Mouse (Mus musculus) MEL (cell line): Measurements from ENCODE around the gene Lsm5. TPM values are rescaled to one million over a fixed set of nuclear protein-coding genes. Genes with fewer than 3 reads are reported as not detected.

Source experiments
- DNase-seq: peaks from one replicate; pipeline ENCODE4 v3.0.0; 2011; ENCODE audit warnings: low read depth, low spot score
- H3K27ac ChIP-seq: 2 replicates; pipeline ENCODE4 v1.5.1; 2012; ENCODE audit warnings: low read depth, mild to moderate bottlenecking, control low read depth, low read length, moderate library complexity; ENCODE audit not compliant: control insufficient read depth
- H3K27me3 ChIP-seq, 2 experiments: fragments of 150-350 bp in 1 of 2; sonication (generic) in 1 of 2; 2 replicates each; pipeline ENCODE4 v1.6.1; 2012; ENCODE audit warnings: low read length in 2 of 2, mild to moderate bottlenecking in 2 of 2, improper control_type of control experiment in 1 of 2, moderate library complexity in 1 of 2; ENCODE audit not compliant: insufficient read depth in 2 of 2, control insufficient read depth in 1 of 2
- H3K36me3 ChIP-seq, 2 experiments: 2 replicates each; pipeline ENCODE4 v1.6.1; 2012 to 2014; ENCODE audit warnings: low read length in 2 of 2, improper control_type of control experiment in 1 of 2, inconsistent platforms in 1 of 2, mild to moderate bottlenecking in 1 of 2; ENCODE audit not compliant: insufficient read depth in 2 of 2, control insufficient read depth in 1 of 2
- H3K4me1 ChIP-seq, 2 experiments: fragments of 150-350 bp in 1 of 2; sonication (generic) in 1 of 2; 2 replicates each; pipeline ENCODE4 v1.6.1; 2012; ENCODE audit warnings: low read length in 2 of 2, improper control_type of control experiment in 1 of 2, mild to moderate bottlenecking in 1 of 2; ENCODE audit not compliant: insufficient read depth in 2 of 2, control insufficient read depth in 1 of 2
- H3K4me3 ChIP-seq, 2 experiments: fragments of 150-350 bp in 1 of 2; sonication (generic) in 1 of 2; 2 replicates each; pipeline ENCODE4 v1.5.1; 2012; ENCODE audit warnings: low read depth in 2 of 2, low read length in 2 of 2, mild to moderate bottlenecking in 2 of 2, moderate library complexity in 2 of 2, control low read depth in 1 of 2, improper control_type of control experiment in 1 of 2; ENCODE audit not compliant: control insufficient read depth in 1 of 2, insufficient read depth in 1 of 2
- H3K79me2 ChIP-seq: 2 replicates; pipeline ENCODE4 v1.6.1; 2012; ENCODE audit warnings: mild to moderate bottlenecking, low read length, moderate library complexity; ENCODE audit not compliant: control insufficient read depth, poor library complexity, insufficient read depth
- H3K9ac ChIP-seq: 2 replicates; pipeline ENCODE4 v1.6.1; 2012; ENCODE audit warnings: low read depth, mild to moderate bottlenecking, control low read depth, low read length, moderate library complexity; ENCODE audit not compliant: control insufficient read depth, poor library complexity, severe bottlenecking
- H3K9me3 ChIP-seq: fragments of 150-350 bp; sonication (generic); replicated peaks from 2 replicates; pipeline ENCODE4 v1.6.1; 2012; ENCODE audit warnings: mild to moderate bottlenecking, low read length, improper control_type of control experiment, moderate library complexity; ENCODE audit not compliant: insufficient read depth
- CTCF ChIP-seq, 3 experiments: IDR thresholded peaks in 2 of 3; conservative IDR thresholded peaks in 1 of 3; 2 replicates each; pipeline ENCODE4 v1.5.1; 2011 to 2012; ENCODE audit warnings: low read length in 3 of 3, low read depth in 2 of 3, mild to moderate bottlenecking in 2 of 3, improper control_type of control experiment in 1 of 3, inconsistent platforms in 1 of 3, mixed read lengths in 1 of 3, moderate library complexity in 1 of 3; ENCODE audit not compliant: control insufficient read depth in 1 of 3, insufficient read depth in 1 of 3, poor library complexity in 1 of 3, severe bottlenecking in 1 of 3
- ELF1 ChIP-seq: IDR thresholded peaks from 2 replicates; pipeline ENCODE4 v1.6.1; 2014; ENCODE audit warnings: low read depth, mild to moderate bottlenecking, inconsistent platforms, low read length, improper control_type of control experiment, moderate library complexity
- HCFC1 ChIP-seq: IDR thresholded peaks from 2 replicates; pipeline ENCODE4 v1.6.1; 2012; ENCODE audit warnings: low read depth, mild to moderate bottlenecking, inconsistent platforms, low read length, improper control_type of control experiment, moderate library complexity
- NRF1 ChIP-seq: IDR thresholded peaks from 2 replicates; pipeline ENCODE4 v1.6.1; 2014; ENCODE audit warnings: low read depth, mild to moderate bottlenecking, inconsistent platforms, low read length, improper control_type of control experiment, moderate library complexity; ENCODE audit not compliant: poor library complexity, insufficient read depth, severe bottlenecking
- RAD21 ChIP-seq: IDR thresholded peaks from 2 replicates; pipeline ENCODE4 v1.6.1; 2011; ENCODE audit warnings: mild to moderate bottlenecking, low read depth, low read length, improper control_type of control experiment
- SIN3A ChIP-seq: IDR thresholded peaks from 2 replicates; pipeline ENCODE4 v1.6.1; 2012; ENCODE audit warnings: low read length, improper control_type of control experiment, inconsistent platforms
- SMC3 ChIP-seq: IDR thresholded peaks from 2 replicates; pipeline ENCODE4 v1.6.1; 2011; ENCODE audit warnings: low read depth, low read length, improper control_type of control experiment
- TBP ChIP-seq: IDR thresholded peaks from 2 replicates; pipeline ENCODE4 v1.8.0; 2011; ENCODE audit warnings: low read depth, low read length, improper control_type of control experiment
- TCF12 ChIP-seq: IDR thresholded peaks from 2 replicates; pipeline ENCODE4 v1.6.1; 2014; ENCODE audit warnings: low read depth, mild to moderate bottlenecking, inconsistent platforms, low read length, improper control_type of control experiment, moderate library complexity
- UBTF ChIP-seq: IDR thresholded peaks from 2 replicates; pipeline ENCODE4 v1.6.1; 2012; ENCODE audit warnings: low read depth, mild to moderate bottlenecking, inconsistent platforms, low read length, improper control_type of control experiment, moderate library complexity, borderline replicate concordance; ENCODE audit not compliant: insufficient read depth
- ZC3H11A ChIP-seq: IDR thresholded peaks from 2 replicates; pipeline ENCODE4 v1.6.1; 2012; ENCODE audit warnings: low read depth, mild to moderate bottlenecking, inconsistent platforms, low read length, improper control_type of control experiment
- polyA plus RNA-seq, 2 experiments: library from polyadenylated mRNA; stranded (reverse) in 1 of 2; unstranded in 1 of 2; fragments of >175 nt in 1 of 2; fragments of >200 nt in 1 of 2; gene quantifications; 2 replicates each; pipeline versions ENCODE4 v1.2.1 to v1.2.4; 2012; ENCODE audit warnings: low replicate concordance in 2 of 2, low read depth in 1 of 2; ENCODE audit not compliant: insufficient read length in 2 of 2, insufficient read depth in 1 of 2, missing spikeins in 1 of 2
- total RNA-seq: library from RNA; depleted of rRNA; stranded (reverse); fragments of 300-350 nt; gene quantifications from 2 replicates; pipeline ENCODE4 v1.2.3, GENCODE M21; 2012

Gene Lsm5
- total and polyA plus RNA-seq, 3 experiments, result 36.1 to 109 TPM; not detected in 1

DNA sequence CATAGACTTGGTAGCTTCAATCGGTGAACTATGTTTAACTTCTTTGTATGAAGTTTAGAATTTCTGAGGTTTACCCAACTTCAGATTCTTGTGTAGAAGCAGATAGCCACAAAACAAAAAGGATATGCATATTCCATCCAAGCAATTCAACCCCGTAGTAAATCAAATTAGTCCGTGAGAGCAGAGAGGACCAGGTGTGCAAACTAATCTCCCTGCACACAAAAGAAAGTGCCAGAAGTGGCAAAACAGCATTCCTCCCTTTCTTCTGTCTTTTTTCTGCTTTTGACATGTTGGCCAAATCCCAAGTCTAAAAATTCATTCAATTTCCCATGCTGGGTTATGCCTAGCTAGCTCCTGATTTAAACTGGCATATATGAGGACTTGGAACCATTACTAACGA lies 12.1 kb downstream of the Lsm5 start:
- Histone ChIP-seq H3K9ac (no peak overlapping the region), H3K27me3 (no peaks in the 10 kb centered on the region), H3K79me2 (no peaks in the 10 kb centered on the region), H3K27ac (no peak overlapping the region), H3K36me3 (no peaks in the 10 kb centered on the region), H3K4me3 (no peak overlapping the region), H3K9me3 (no peaks in the 10 kb centered on the region), H3K4me1 (no peaks in the 10 kb centered on the region)
- TF ChIP-seq NRF1 (no peak), HCFC1 (no peak), UBTF (no peak)
- DNase-seq, result no peak

DNA sequence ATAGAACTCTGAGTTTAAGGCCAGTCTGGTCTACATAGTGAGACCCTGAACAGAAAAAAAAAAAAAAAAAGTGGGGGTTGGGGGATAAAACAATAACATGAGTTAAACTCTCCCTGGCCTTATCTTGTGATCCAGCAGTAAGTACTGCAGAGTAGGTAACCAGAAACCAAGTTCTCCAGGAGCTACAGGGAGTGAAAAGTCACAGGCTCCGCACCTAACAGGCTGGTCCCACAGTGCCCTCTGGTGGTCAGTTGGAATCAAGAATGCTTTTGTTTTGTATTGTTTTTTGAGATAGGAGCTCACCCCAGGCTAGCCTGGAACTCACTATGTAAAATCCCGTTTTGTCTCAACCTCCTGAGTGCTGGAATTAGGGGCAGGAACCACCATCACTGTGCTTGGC lies 13.3 kb downstream of the Lsm5 start:
- Histone ChIP-seq H3K27ac (no peak overlapping the region), H3K9me3 (no peaks in the 10 kb centered on the region), H3K27me3 (peaks cover 0 to 2% of the 10 kb centered on the region in 2 experiments; a peak in 3 of 4 replicates), H3K9ac (no peak overlapping the region), H3K36me3 (no peaks in the 10 kb centered on the region), H3K4me1 (no peaks in the 10 kb centered on the region), H3K79me2 (no peaks in the 10 kb centered on the region), H3K4me3 (no peak overlapping the region)
- TF ChIP-seq ZC3H11A, result peak; percentile 47; the same call in 1 of the 2 replicates
- TF ChIP-seq TBP, result no peak
- peak; percentile 69 for TF ChIP-seq RAD21
- peak; percentile 73 for TF ChIP-seq SMC3
- peak; percentile 82 to 84 (median 83) for TF ChIP-seq CTCF (IDR thresholded peaks at IDR 0.05 in 2 of 3, conservative IDR thresholded peaks at IDR 0.05 in 1 of 3; ENCODE audit: control insufficient read depth in 1 of 3, insufficient read depth in 1 of 3, low read depth in 2 of 3, low read length in 3 of 3, poor library complexity in 1 of 3, severe bottlenecking in 1 of 3)
- DNase-seq, result peak; percentile 87

DNA sequence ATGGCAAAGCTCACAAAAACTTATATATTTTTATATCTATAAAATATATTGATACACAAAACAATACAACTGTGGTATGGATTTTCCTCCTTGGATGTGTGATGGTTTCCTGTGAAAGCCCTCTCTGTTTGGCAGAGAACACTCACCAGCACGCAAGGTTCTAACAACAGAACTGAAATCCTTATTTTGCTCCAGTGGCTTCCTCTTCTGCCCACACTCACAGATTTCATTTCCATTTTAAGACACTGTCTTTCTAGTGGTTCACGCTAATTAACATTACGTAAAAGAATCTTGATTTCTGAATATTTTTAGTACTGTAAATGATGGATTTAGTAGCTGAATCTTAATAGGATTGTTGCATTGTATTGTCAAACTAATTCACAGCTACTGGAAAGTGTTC lies 16.3 kb downstream of the Lsm5 start:
- Histone ChIP-seq H3K27me3 (peaks cover 0 to 2% of the 10 kb centered on the region in 2 experiments; a peak in 3 of 4 replicates), H3K36me3 (no peaks in the 10 kb centered on the region), H3K79me2 (no peaks in the 10 kb centered on the region), H3K9ac (no peak overlapping the region), H3K27ac (no peak overlapping the region), H3K4me3 (no peak overlapping the region), H3K9me3 (no peaks in the 10 kb centered on the region)
- no peak for DNase-seq
- TF ChIP-seq TCF12 (no peak), ELF1 (no peak), SIN3A (no peak), RAD21 (no peak), HCFC1 (no peak)
- TF ChIP-seq, all 39 proteins: peak for 0
- H3K4me1 ChIP-seq, result no peaks in the 10 kb centered on the region
